Mouse (Mus musculus) embryonic stem cell, embryonic (primary cell): ENCODE data around the gene Dop1b.

ENCODE experiments used
- CTCF ChIA-PET, 4 experiments: fragments of 300-600 bp in 2 of 4; fragments of 350-600 bp in 2 of 4; sonication (Branson Sonifier 250); formaldehyde crosslinking; loops; one replicate each; lab custom pipeline; 2022; ENCODE audit warnings: inconsistent platforms in 2 of 4; lab: Charles Lee
- POLR2A ChIA-PET, 4 experiments: fragments of 300-600 bp in 2 of 4; fragments of 350-600 bp in 2 of 4; sonication (Branson Sonifier 250); formaldehyde crosslinking; loops; one replicate each; lab custom pipeline; 2022; ENCODE audit warnings: antibody characterized with exemption in 4 of 4, inconsistent platforms in 1 of 4; lab: Charles Lee

The Dop1b gene

GRCm38 (mm10) chr16:93789971-93790755, 78.5 kb downstream of the Dop1b start:
- CTCF ChIA-PET = interaction anchor here (0.6 to 9.0 kb wide), 10 partner anchors 11 to 495 kb away, joined by 3 to 142 read pairs (median 4); partner anchors contain the start of gene Cbr3 (in 1 of the 4)
- POLR2A ChIA-PET = interaction anchor here in 3 of 4 experiments (0.6 to 4.5 kb wide), 19 partner anchors 11 to 1004 kb away, joined by 3 to 19 read pairs (median 6); partner anchors contain the start of genes Dop1b (in 1 of the 3) and Morc3 (in 1 of the 3)

- POLR2A ChIA-PET = interaction anchor here in 3 of 4 experiments (0.6 to 4.5 kb wide), 17 partner anchors 9 to 776 kb away, joined by 3 to 15 read pairs (median 3); partner anchors contain the start of gene Morc3 (in 2 of the 3)
- CTCF ChIA-PET = interaction anchor here in 1 of 4 experiments (0.8 kb wide), 1 partner anchor 107 kb away, joined by 4 read pairs; no protein-coding TSS in a partner anchor
These were observed 81.4 kb downstream of the Dop1b start for GRCm38 (mm10) chr16:93792981-93793630.

GRCm38 (mm10) chr16:93794845-93795244, 83.1 kb downstream of the Dop1b start:
- POLR2A ChIA-PET = interaction anchor here (0.6 to 8.9 kb wide), 83 partner anchors 9 to 777 kb away, joined by 3 to 90 read pairs (median 5); partner anchors contain the start of genes Morc3 (in 4 of the 4), Dop1b (in 3 of the 4), Cbr3 (in 2 of the 4) and Chaf1b (in 2 of the 4)

GRCm38 (mm10) chr16:93795391-93795790, 83.7 kb downstream of the Dop1b start:
- CTCF ChIA-PET = interaction anchor here in 3 of 4 experiments (0.6 to 2.2 kb wide), 18 partner anchors 10 to 516 kb away, joined by 3 to 13 read pairs (median 3); partner anchors contain the start of genes Chaf1b (in 1 of the 3) and Morc3 (in 1 of the 3)
- POLR2A ChIA-PET = interaction anchor here (0.6 to 8.9 kb wide), 83 partner anchors 8 to 776 kb away, joined by 3 to 90 read pairs (median 5); partner anchors contain the start of genes Morc3 (in 4 of the 4), Dop1b (in 3 of the 4), Cbr3 (in 2 of the 4) and Chaf1b (in 2 of the 4)

More at GRCm38 (mm10) chr16:93794845-93795244, 83.1 kb downstream of the Dop1b start:
- CTCF ChIA-PET = interaction anchor here in 3 of 4 experiments (0.6 to 2.2 kb wide), 21 partner anchors 9 to 516 kb away, joined by 3 to 13 read pairs (median 3); partner anchors contain the start of genes Chaf1b (in 1 of the 3) and Morc3 (in 1 of the 3)

GRCm38 (mm10) chr16:93797021-93797840, 85.5 kb downstream of the Dop1b start:
- POLR2A ChIA-PET = interaction anchor here in 3 of 4 experiments (0.6 to 8.9 kb wide), 22 partner anchors 9 to 515 kb away, joined by 3 to 90 read pairs (median 12); partner anchors contain the start of genes Morc3 (in 2 of the 3), Chaf1b (in 1 of the 3) and Dop1b (in 1 of the 3)
- CTCF ChIA-PET = interaction anchor here in 1 of 4 experiments (0.5 to 1.5 kb wide), 2 partner anchors 12 to 111 kb away, joined by 3 read pairs; no protein-coding TSS in a partner anchor

GRCm38 (mm10) chr16:93797841-93798492, 86.3 kb downstream of the Dop1b start:
- CTCF ChIA-PET = interaction anchor here in 1 of 4 experiments (1.5 kb wide), 1 partner anchor 12 kb away, joined by 3 read pairs; no protein-coding TSS in a partner anchor
- POLR2A ChIA-PET = interaction anchor here in 2 of 4 experiments (0.7 to 8.9 kb wide), 8 partner anchors 10 to 114 kb away, joined by 3 to 90 read pairs (median 48); partner anchors contain the start of gene Morc3 (in 2 of the 2)

- ChIA-PET POLR2A (interaction anchor here in 2 of 4 experiments (0.6 to 8.9 kb wide), 8 partner anchors 9 to 516 kb away, joined by 3 to 90 read pairs (median 4); partner anchors contain the start of genes Morc3 (in 2 of the 2) and Dop1b (in 1 of the 2)), CTCF (no interaction called here)
These were observed 86.9 kb downstream of the Dop1b start for GRCm38 (mm10) chr16:93798623-93799022.

GRCm38 (mm10) chr16:93799071-93799470, 87.4 kb downstream of the Dop1b start:
- ChIA-PET POLR2A (interaction anchor here in 2 of 4 experiments (0.6 to 8.9 kb wide), 8 partner anchors 9 to 516 kb away, joined by 3 to 90 read pairs (median 14); partner anchors contain the start of genes Morc3 (in 2 of the 2) and Dop1b (in 1 of the 2)), CTCF (interaction anchor here in 1 of 4 experiments (1.0 kb wide), 1 partner anchor 14 kb away, joined by 3 read pairs; no protein-coding TSS in a partner anchor)

GRCm38 (mm10) chr16:93799936-93800335, 88.2 kb downstream of the Dop1b start:
- POLR2A ChIA-PET = interaction anchor here in 3 of 4 experiments (0.8 to 8.9 kb wide), 11 partner anchors 9 to 89 kb away, joined by 3 to 90 read pairs (median 4); partner anchors contain the start of genes Morc3 (in 3 of the 3) and Dop1b (in 1 of the 3)
- CTCF ChIA-PET = interaction anchor here (0.6 to 1.5 kb wide), 4 partner anchors 14 to 89 kb away, joined by 3 to 4 read pairs (median 4); no protein-coding TSS in a partner anchor

- ChIA-PET CTCF (interaction anchor here in 2 of 4 experiments (0.6 to 2.8 kb wide), 6 partner anchors 8 to 1380 kb away, joined by 3 to 9 read pairs (median 4); no protein-coding TSS in a partner anchor), POLR2A (interaction anchor here (0.6 to 5.7 kb wide), 19 partner anchors 9 to 119 kb away, joined by 3 to 56 read pairs (median 10); partner anchors contain the start of gene Morc3 (in 2 of the 4))
These were observed 95.5 kb downstream of the Dop1b start for GRCm38 (mm10) chr16:93807167-93807566.

- CTCF ChIA-PET = interaction anchor here (0.6 to 2.8 kb wide), 7 partner anchors 9 to 500 kb away, joined by 3 to 9 read pairs (median 4); partner anchors contain the start of gene Chaf1b (in 1 of the 4)
- POLR2A ChIA-PET = interaction anchor here (0.6 to 5.7 kb wide), 23 partner anchors 8 to 118 kb away, joined by 3 to 56 read pairs (median 6); partner anchors contain the start of gene Morc3 (in 3 of the 4)
These were observed 96.4 kb downstream of the Dop1b start for GRCm38 (mm10) chr16:93807961-93808554.

GRCm38 (mm10) chr16:93815856-93816736, 104.4 kb downstream of the Dop1b start:
- ChIA-PET CTCF (interaction anchor here (0.6 to 2.6 kb wide), 16 partner anchors 8 to 498 kb away, joined by 3 to 12 read pairs (median 3); partner anchors contain the start of gene Dop1b (in 1 of the 4)), POLR2A (interaction anchor here (0.5 to 8.3 kb wide), 61 partner anchors 8 to 555 kb away, joined by 3 to 206 read pairs (median 4); partner anchors contain the start of genes Chaf1b (in 3 of the 4), Morc3 (in 3 of the 4), Dop1b (in 2 of the 4) and Pigp (in 1 of the 4))

- POLR2A ChIA-PET = interaction anchor here (0.5 to 8.3 kb wide), 50 partner anchors 8 to 942 kb away, joined by 3 to 206 read pairs (median 6); partner anchors contain the start of genes Chaf1b (in 3 of the 4), Morc3 (in 3 of the 4) and Dop1b (in 2 of the 4)
- CTCF ChIA-PET = interaction anchor here in 3 of 4 experiments (0.6 to 2.6 kb wide), 14 partner anchors 8 to 497 kb away, joined by 3 to 12 read pairs (median 4); partner anchors contain the start of genes Dop1b (in 1 of the 3) and Morc3 (in 1 of the 3)
These were observed 105.2 kb downstream of the Dop1b start for GRCm38 (mm10) chr16:93816861-93817260.
